Mouse (Mus musculus) G1E (cell line): Measurements from ENCODE around the gene B9d1. TPM values are rescaled to one million over a fixed set of nuclear protein-coding genes. Genes with fewer than 3 reads are reported as not detected.

ENCODE experiments used
- ATAC-seq: 2 replicates; pipeline ENCODE4 v1.8.0; 2016; ENCODE audit warnings: mild to moderate bottlenecking; ENCODE audit not compliant: insufficient number of reproducible peaks, poor library complexity, low FRiP score, severe bottlenecking; ENCODE audit errors: extremely low read depth
- DNase-seq: peaks from one replicate; pipeline ENCODE4 v3.0.0; 2012; ENCODE audit warnings: low spot score
- H3K27me3 ChIP-seq: 2 replicates; pipeline ENCODE4 v1.6.1; 2012; ENCODE audit warnings: mild to moderate bottlenecking, low read length, inconsistent platforms; ENCODE audit not compliant: insufficient read depth
- H3K36me3 ChIP-seq: replicated peaks from 2 replicates; pipeline ENCODE3; 2012; ENCODE audit warnings: mild to moderate bottlenecking, inconsistent platforms
- H3K4me1 ChIP-seq: 2 replicates; pipeline ENCODE4 v1.6.1; 2012; ENCODE audit warnings: low read depth, low read length, inconsistent platforms, mixed read lengths; ENCODE audit not compliant: insufficient read depth
- H3K4me3 ChIP-seq: 2 replicates; pipeline ENCODE4 v1.5.1; 2012; ENCODE audit warnings: low read depth, mild to moderate bottlenecking, inconsistent platforms, low read length, moderate library complexity, mixed read lengths
- H3K9me3 ChIP-seq: replicated peaks from 2 replicates; pipeline ENCODE4 v1.6.1; 2012; ENCODE audit warnings: inconsistent platforms
- CTCF ChIP-seq: IDR thresholded peaks from 2 replicates; pipeline ENCODE4 v1.5.1; 2012; ENCODE audit warnings: low read depth, low read length, inconsistent platforms, mixed read lengths
- GATA1 ChIP-seq: IDR thresholded peaks from 2 replicates; pipeline ENCODE4 v1.6.1; 2012; ENCODE audit warnings: borderline replicate concordance, low read length, inconsistent platforms, mixed read lengths
- GATA2 ChIP-seq: IDR thresholded peaks from 2 replicates; pipeline ENCODE4 v1.6.1; 2012; ENCODE audit warnings: low read depth, low read length, inconsistent platforms, borderline replicate concordance
- POLR2AphosphoS5 ChIP-seq: IDR thresholded peaks from 2 replicates; pipeline ENCODE4 v1.6.1; 2012; ENCODE audit warnings: low read depth, low read length, inconsistent platforms; ENCODE audit not compliant: insufficient replicate concordance
- TAL1 ChIP-seq: conservative IDR thresholded peaks from 2 replicates; pipeline ENCODE4 v1.6.1; 2012; ENCODE audit warnings: low read depth, low read length, inconsistent platforms, mixed read lengths
- polyA plus RNA-seq: library from polyadenylated mRNA; stranded (reverse); fragments of >175 nt; gene quantifications from 2 replicates; pipeline ENCODE4 v1.2.3, GENCODE M21; 2012
- total RNA-seq, 2 experiments: library from RNA; stranded (forward) in 1 of 2; stranded (reverse) in 1 of 2; fragments of 200-1000 nt in 1 of 2; fragments of >200 nt in 1 of 2; fragmentation: Nextera tagmentation in 1 of 2; gene quantifications; 2 replicates each; pipeline ENCODE4 v1.2.3; 2014 to 2017

B9d1 gene
- total and polyA plus RNA-seq, 3 experiments: 9.6 to 28.2 (median 11.2) TPM

DNA sequence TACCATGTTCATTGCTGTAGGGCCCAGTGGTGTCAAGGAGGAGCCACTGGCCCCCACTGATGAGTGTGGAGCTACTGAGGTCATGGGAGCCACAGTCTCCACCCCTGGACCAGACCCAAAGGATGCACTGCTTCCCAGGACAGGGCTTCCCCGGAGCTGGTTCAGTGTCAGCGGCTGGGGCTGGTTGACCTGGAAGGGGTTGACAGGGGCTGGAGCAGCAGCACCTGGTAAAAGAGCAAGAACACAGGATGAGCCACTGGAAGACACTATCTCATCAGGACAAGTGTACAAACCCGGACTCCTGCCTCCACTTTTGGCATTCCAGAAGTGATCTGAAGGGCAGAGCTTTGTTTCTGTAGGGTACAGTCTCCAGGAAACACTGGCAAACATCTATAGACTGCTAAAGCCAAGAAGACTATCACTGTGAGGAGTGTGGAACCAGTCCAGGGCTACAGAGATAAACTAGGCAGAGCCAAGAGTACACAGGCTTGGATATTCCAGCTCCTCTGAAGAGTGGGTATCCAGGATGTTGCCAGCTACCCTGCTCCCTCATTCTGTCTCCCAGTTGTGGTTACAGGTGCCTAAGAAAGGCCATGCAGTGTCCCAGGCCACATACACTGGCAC, 14.7 kb downstream of the B9d1 start:
- Histone ChIP-seq H3K27me3 (no peaks in the 10 kb centered on the region), H3K4me1 (no peaks in the 10 kb centered on the region), H3K36me3 (peaks cover 31% of the 10 kb centered on the region), H3K4me3 (no peak overlapping the region), H3K9me3 (no peaks in the 10 kb centered on the region)
- ATAC-seq (no peak), DNase-seq (no peak)
- no peak for TF ChIP-seq GATA1

DNA sequence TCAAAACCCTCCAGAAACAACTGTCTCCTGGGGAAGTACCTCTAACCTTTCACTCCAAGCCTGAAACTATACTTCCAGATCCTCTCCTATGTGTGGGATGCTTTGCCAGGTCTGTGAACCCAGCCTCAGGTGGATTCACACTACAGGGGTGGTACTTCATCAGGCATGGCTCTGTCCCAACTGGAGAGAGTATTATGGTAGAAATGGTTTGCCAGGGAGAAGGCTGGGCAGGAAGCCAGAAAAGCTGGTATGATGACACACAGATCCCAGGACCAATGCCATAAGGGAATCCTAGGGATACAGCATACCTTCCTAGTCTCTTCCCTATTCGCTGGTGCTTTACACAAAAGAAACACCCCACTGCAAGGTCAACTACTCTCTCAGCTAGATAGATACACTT, 21.9 kb downstream of the B9d1 start:
- H3K4me1 ChIP-seq: no peaks in the 10 kb centered on the region
- peaks cover 9% of the 10 kb centered on the region for H3K36me3 ChIP-seq
- no peak for DNase-seq
- TF ChIP-seq GATA2: no peak
- no peak for TF ChIP-seq CTCF
- TF ChIP-seq GATA1: no peak
- no peak for TF ChIP-seq POLR2AphosphoS5
- no peak for TF ChIP-seq TAL1
- H3K9me3 ChIP-seq: no peaks in the 10 kb centered on the region
- no peaks in the 10 kb centered on the region for H3K27me3 ChIP-seq
- no peak overlapping the region for H3K4me3 ChIP-seq
- no peak for ATAC-seq

DNA sequence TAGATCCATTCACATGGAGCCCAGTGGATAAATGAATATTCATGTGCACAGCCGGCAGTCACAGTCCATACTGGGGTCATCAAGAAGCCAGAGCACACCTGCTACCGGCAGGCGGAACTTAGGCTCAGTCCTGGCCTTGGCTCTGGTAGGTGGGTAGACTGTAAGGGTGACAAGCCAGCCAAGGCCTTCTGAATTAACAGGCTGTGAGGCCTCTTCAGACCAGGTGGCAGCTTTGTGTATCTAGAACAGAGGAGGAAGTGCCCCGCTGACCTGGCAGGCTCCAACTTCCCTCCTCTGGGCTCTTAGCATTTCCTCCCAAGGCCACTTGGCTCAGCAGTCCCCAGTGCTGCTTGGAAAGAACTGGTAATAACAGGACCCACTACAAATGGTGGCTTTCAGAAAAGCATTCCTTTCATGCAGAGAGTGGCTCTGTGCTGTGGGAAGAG, 24.3 kb downstream of the B9d1 start:
- TF ChIP-seq POLR2AphosphoS5: no peak
- no peak for TF ChIP-seq GATA1
- TF ChIP-seq GATA2: no peak
- no peak for TF ChIP-seq CTCF
- TF ChIP-seq TAL1: no peak
- Histone ChIP-seq H3K4me1 (no peaks in the 10 kb centered on the region), H3K36me3 (peaks cover 4% of the 10 kb centered on the region), H3K9me3 (no peaks in the 10 kb centered on the region), H3K27me3 (no peaks in the 10 kb centered on the region), H3K4me3 (no peak overlapping the region)
- no peak for ATAC-seq
- DNase-seq: no peak

DNA sequence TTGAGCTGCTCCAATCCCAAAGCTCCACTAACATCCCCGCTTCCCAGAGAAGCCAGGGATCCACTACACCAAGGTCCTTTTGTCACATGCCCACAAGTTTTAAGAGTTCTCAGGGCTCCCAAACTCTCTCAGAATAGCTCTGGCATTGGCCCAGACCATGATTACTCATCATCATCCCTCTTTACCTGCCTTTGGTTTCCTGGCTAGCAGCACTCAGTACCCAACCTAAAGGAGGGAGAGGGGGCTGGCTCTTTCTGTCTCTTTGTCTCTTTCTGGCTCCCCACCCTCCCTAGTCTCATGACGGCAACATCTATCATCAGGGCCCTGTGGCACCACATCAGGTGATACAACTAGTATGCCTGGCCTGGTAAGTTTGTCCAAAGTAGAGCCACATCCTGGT, 27.9 kb downstream of the B9d1 start:
- H3K9me3 ChIP-seq: no peaks in the 10 kb centered on the region
- TF ChIP-seq GATA2 (no peak), GATA1 (no peak), CTCF (no peak), POLR2AphosphoS5 (no peak), TAL1 (no peak)
- peaks cover 3% of the 10 kb centered on the region for H3K4me1 ChIP-seq
- no peak overlapping the region for H3K4me3 ChIP-seq
- H3K27me3 ChIP-seq: no peaks in the 10 kb centered on the region
- peaks cover 4% of the 10 kb centered on the region for H3K36me3 ChIP-seq
- DNase-seq: no peak
- ATAC-seq: no peak

DNA sequence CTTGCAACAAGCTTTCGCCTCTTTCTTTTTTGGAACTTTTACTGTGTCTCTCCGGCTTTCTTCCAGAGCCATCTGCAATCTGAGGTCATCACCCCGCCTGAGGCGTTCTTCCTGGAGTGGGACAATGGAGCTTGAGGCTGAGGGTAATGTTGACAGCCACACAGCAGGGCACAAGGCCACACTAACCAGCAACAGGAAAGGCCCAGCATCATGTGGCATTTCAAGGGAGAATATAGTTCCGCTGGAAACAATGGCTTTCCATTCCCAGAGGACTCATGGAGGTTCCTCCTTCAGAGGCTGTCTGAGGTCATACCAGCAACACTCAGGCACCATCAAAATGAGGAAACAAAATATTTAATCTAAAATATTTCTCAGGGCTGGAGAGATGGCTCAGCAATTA, 28.6 kb downstream of the B9d1 start:
- Histone ChIP-seq H3K4me1 (peaks cover 3% of the 10 kb centered on the region), H3K27me3 (no peaks in the 10 kb centered on the region), H3K36me3 (peaks cover 4% of the 10 kb centered on the region), H3K9me3 (no peaks in the 10 kb centered on the region), H3K4me3 (no peak overlapping the region)
- TF ChIP-seq POLR2AphosphoS5: no peak
- no peak for TF ChIP-seq GATA2
- TF ChIP-seq TAL1: no peak
- no peak for TF ChIP-seq GATA1
- no peak for TF ChIP-seq CTCF
- DNase-seq (no peak), ATAC-seq (no peak)

DNA sequence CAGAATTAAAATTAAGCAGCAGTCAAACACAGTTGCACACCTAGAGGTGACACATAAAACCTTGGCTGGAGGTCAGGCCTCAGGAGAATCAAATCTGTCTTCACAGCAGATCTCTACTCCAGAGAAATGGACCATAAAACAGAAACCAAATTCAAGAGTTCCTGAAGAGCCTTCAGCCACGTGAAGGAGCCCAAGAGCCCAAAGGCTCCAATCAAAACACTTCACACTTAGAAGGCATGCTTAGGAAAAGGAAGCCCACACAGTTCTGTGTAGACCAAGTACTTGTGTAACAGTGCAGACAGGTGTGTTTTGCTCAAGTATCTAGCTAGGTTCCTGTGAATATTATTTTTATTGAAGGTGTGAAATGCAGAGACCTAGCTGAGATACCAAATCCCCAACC, 30.6 kb downstream of the B9d1 start:
- Histone ChIP-seq H3K9me3 (no peaks in the 10 kb centered on the region), H3K4me3 (no peak overlapping the region), H3K36me3 (peaks cover 4% of the 10 kb centered on the region), H3K4me1 (peaks cover 3% of the 10 kb centered on the region), H3K27me3 (no peaks in the 10 kb centered on the region)
- no peak for ATAC-seq
- DNase-seq: no peak
- TF ChIP-seq TAL1 (no peak), CTCF (no peak), GATA2 (no peak), GATA1 (no peak), POLR2AphosphoS5 (no peak)
